Mouse (Mus musculus) testis, adult 10 weeks (tissue): ENCODE results near the gene Vmn2r-ps130. TPM values are rescaled to one million over a fixed set of nuclear protein-coding genes. Genes with fewer than 3 reads are reported as not detected.

Experiments used
- polyA plus RNA-seq: library from polyadenylated mRNA; stranded (reverse); fragments of 350-450 nt; fragmentation: Illumina TruSeq; extraction: RNeasy Lipid Tissue Mini Kit (QIAGEN cat#74804); gene quantifications from one replicate; pipeline ENCODE4 v1.2.3, GENCODE M21; 2014; ENCODE audit warnings: low read depth, low replicate concordance

Vmn2r-ps130 gene
- polyA plus RNA-seq: not detected

GRCm38 (mm10) chr17:23060866-23061265, at the start of gene Vmn2r-ps130:
Gene Vmn2r-ps130, plus strand, starts transcription at chr17:23061166.

Other genes with a start within 250 kb of the Vmn2r-ps130 start
- 8.1 TPM for gene Zfp945, start 194.0 kb upstream of the Vmn2r-ps130 start, polyA plus RNA-seq
- not detected for gene Vmn2r113, start 118.2 kb upstream of the Vmn2r-ps130 start, polyA plus RNA-seq
- 6.1 TPM for gene Zfp40, start 132.1 kb downstream of the Vmn2r-ps130 start, polyA plus RNA-seq